In the genomic region with DNA sequence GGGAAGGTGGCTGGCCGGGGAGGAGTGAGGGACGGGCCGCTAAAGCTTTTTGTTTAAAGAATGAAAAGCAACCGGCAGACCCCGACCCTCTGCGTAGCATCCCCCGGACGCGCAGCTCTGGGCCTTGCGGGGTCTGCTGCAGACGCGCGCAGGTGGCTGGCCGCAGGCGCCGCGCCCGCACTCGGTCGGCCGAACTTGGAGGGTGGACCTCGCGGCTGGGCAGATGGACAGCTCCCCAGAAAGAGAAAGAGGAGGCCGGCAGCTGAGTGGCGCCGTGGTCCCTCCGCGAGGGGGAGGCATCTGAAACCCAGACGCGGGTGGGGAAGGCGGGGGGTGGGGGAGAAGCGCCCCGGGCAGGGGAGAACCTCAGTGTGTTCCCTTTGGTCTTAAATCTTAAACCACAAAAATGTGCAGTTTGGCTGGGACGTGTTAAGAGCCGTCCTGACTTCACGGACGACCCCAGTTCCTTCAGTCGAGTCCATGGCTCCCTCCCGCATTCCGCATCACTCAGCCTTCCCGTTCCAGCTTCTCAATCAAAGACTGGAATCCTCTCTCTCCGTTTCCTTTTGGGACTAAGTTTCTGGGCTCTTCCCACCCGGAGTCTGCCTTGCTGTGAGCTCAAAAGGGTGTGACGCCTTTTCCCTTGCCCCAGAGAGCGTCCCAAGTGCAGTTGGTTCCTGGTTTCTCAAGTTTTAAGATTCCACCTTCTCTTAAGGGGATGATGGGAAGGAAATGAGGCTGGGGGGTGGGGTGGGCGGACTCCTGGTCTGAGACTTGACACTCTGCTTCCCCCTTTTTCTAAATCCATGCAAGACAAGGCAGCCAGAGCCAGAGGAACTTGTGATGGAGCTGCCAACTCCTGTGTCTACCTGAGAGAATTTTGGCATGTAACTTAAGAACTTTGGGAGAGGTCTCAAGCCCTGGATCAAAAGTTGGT, we compare ENCODE assay signal across 8 mouse cellular contexts. TPM values are rescaled to one million over a fixed set of nuclear protein-coding genes. Genes with fewer than 3 reads are reported as not detected.
DNase-seq lines count a peak whose midpoint lies in the region; ATAC-seq and TF ChIP-seq lines count a peak whose summit lies in the region.

No protein-coding gene starts in this region.

- peak overlapping the region; percentile 58 for H3K27ac ChIP-seq in bone marrow, adult 2 months (ENCODE audit: control insufficient read depth, insufficient read depth, low read depth, low read length, poor library complexity)
- H3K27ac ChIP-seq in forebrain, embryonic 11.5 days (ENCODE audit: low read depth, low read length): peak overlapping the region; percentile 68
- no peak overlapping the region; the same call in 1 of the 2 replicates for H3K27ac ChIP-seq in heart, embryonic 16.5 days (ENCODE audit: low read length)
- peak overlapping the region; percentile 44; the same call in 1 of the 2 replicates for H3K27ac ChIP-seq in liver, postnatal 0 days (ENCODE audit: low read depth)

- peak overlapping the region; percentile 51 for H3K4me2 ChIP-seq in forebrain, embryonic 11.5 days (ENCODE audit: low read depth, low read length, severe bottlenecking)
- peak overlapping the region; percentile 99 for H3K4me2 ChIP-seq in heart, embryonic 16.5 days (ENCODE audit: low read depth, low read length)
- peak overlapping the region; percentile 91 for H3K4me2 ChIP-seq in liver, postnatal 0 days (ENCODE audit: low read depth, low read length)

- peaks cover 15% of the 10 kb centered on the region for H3K27me3 ChIP-seq in E14TG2a.4 (ENCODE audit: insufficient read depth, low read length)
- H3K27me3 ChIP-seq in forebrain, embryonic 11.5 days (ENCODE audit: control insufficient read depth, insufficient read depth, low read length): no peaks in the 10 kb centered on the region
- no peaks in the 10 kb centered on the region for H3K27me3 ChIP-seq in heart, embryonic 16.5 days (ENCODE audit: control insufficient read depth, insufficient read depth, low read length)
- H3K27me3 ChIP-seq in liver, postnatal 0 days (ENCODE audit: insufficient read depth, low read length): peaks cover 15% of the 10 kb centered on the region

- H3K4me3 ChIP-seq in E14TG2a.4 (replicated peaks; ENCODE audit: low read length): peak overlapping the region; percentile 94
- H3K4me3 ChIP-seq in bone marrow, adult 2 months (replicated peaks; ENCODE audit: control insufficient read depth, low read depth, low read length): peak overlapping the region; percentile 81
- peak overlapping the region; percentile 76 for H3K4me3 ChIP-seq in forebrain, embryonic 11.5 days (ENCODE audit: low read depth, low read length)
- H3K4me3 ChIP-seq in heart, embryonic 16.5 days (ENCODE audit: low read length): peak overlapping the region; percentile 88
- H3K4me3 ChIP-seq in liver, postnatal 0 days (ENCODE audit: low read depth, low read length): peak overlapping the region; percentile 74

- WGBS in bone marrow, adult 2 months: under 1% methylated on average over 46 of the region's 46 CpGs
- WGBS in forebrain, embryonic 11.5 days: under 1% methylated on average over 46 of the region's 46 CpGs
- WGBS in heart, embryonic 16.5 days: 1% methylated on average over 43 of the region's 46 CpGs
- 1% methylated on average over 46 of the region's 46 CpGs for WGBS in liver, postnatal 0 days (ENCODE audit: insufficient replicate concordance)

- peaks cover 29% of the 10 kb centered on the region for H3K4me1 ChIP-seq in E14TG2a.4 (replicated peaks; ENCODE audit: low read depth, low read length)
- H3K4me1 ChIP-seq in bone marrow, adult 2 months (ENCODE audit: control insufficient read depth, insufficient read depth, low read length): no peaks in the 10 kb centered on the region; the same call in 1 of the 2 replicates
- peaks cover 15% of the 10 kb centered on the region; the same call in 1 of the 2 replicates for H3K4me1 ChIP-seq in forebrain, embryonic 11.5 days (replicated peaks; ENCODE audit: control insufficient read depth, insufficient read depth, low read length)
- H3K4me1 ChIP-seq in heart, embryonic 16.5 days (ENCODE audit: control insufficient read depth, insufficient read depth, low read length): peaks cover 5% of the 10 kb centered on the region; the same call in 1 of the 2 replicates
- peaks cover 8% of the 10 kb centered on the region; the same call in 1 of the 2 replicates for H3K4me1 ChIP-seq in liver, postnatal 0 days (ENCODE audit: insufficient read depth)

- TF ChIP-seq EP300 in liver, postnatal 0 days (IDR thresholded peaks at IDR 0.05; ENCODE audit: low read depth): no peak

- no peak for TF ChIP-seq POLR2A in bone marrow, adult 2 months (IDR thresholded peaks at IDR 0.05; ENCODE audit: borderline replicate concordance, control insufficient read depth, low read depth, low read length)

- no peaks in the 10 kb centered on the region for H3K9me3 ChIP-seq in E14TG2a.4 (ENCODE audit: low read length)
- H3K9me3 ChIP-seq in forebrain, embryonic 11.5 days (ENCODE audit: control insufficient read depth, low read length): no peaks in the 10 kb centered on the region
- no peaks in the 10 kb centered on the region for H3K9me3 ChIP-seq in heart, embryonic 16.5 days (replicated peaks; ENCODE audit: control insufficient read depth, low read length)
- no peaks in the 10 kb centered on the region for H3K9me3 ChIP-seq in liver, postnatal 0 days (ENCODE audit: low read length)

- no peak; the same call in none of the 2 replicates for ATAC-seq in forebrain, embryonic 11.5 days (replicated peaks; ENCODE audit: low FRiP score)
- ATAC-seq in heart, embryonic 16.5 days (replicated peaks; ENCODE audit: extremely low read depth, insufficient read depth, low FRiP score): peak; percentile 46
- ATAC-seq in liver, postnatal 0 days: no peak

- H3K9ac ChIP-seq in forebrain, embryonic 11.5 days (ENCODE audit: low read length): peak overlapping the region; percentile 87
- peak overlapping the region; percentile 87 for H3K9ac ChIP-seq in heart, embryonic 16.5 days (ENCODE audit: low read length)
- H3K9ac ChIP-seq in liver, postnatal 0 days (replicated peaks): peak overlapping the region; percentile 64

- peak; percentile 82 for DNase-seq in forebrain, embryonic 11.5 days (ENCODE audit: low spot score)
- DNase-seq in kidney, postnatal 10 days: peak; percentile 83
- DNase-seq in liver, postnatal 0 days: peak; percentile 29
- peak; percentile 40 for DNase-seq in ovary, adult 18-20 months (ENCODE audit: low spot score)
- DNase-seq in yolk sac, embryonic 10.5 days (ENCODE audit: low spot score): peak; percentile 45

- no peak for TF ChIP-seq CTCF in E14TG2a.4 (conservative IDR thresholded peaks at IDR 0.05; ENCODE audit: low read length)
- TF ChIP-seq CTCF in bone marrow, adult 2 months (IDR thresholded peaks at IDR 0.05; ENCODE audit: control insufficient read depth, insufficient read depth, low read length): no peak
- TF ChIP-seq CTCF in liver, postnatal 0 days (IDR thresholded peaks at IDR 0.05; ENCODE audit: low read depth): 0 out of 2 replicates have a peak, but pooled peaks have one; percentile 7

- no peaks in the 10 kb centered on the region for H3K36me3 ChIP-seq in E14TG2a.4 (ENCODE audit: insufficient read depth, low read length)
- no peaks in the 10 kb centered on the region for H3K36me3 ChIP-seq in forebrain, embryonic 11.5 days (ENCODE audit: control insufficient read depth, insufficient read depth, low read length)
- H3K36me3 ChIP-seq in heart, embryonic 16.5 days (ENCODE audit: control insufficient read depth, insufficient read depth): no peaks in the 10 kb centered on the region
- H3K36me3 ChIP-seq in liver, postnatal 0 days (replicated peaks; ENCODE audit: insufficient read depth, low read length): no peaks in the 10 kb centered on the region

RNA-seq across cellular contexts. Expression of a gene that starts 1.1 kb away (rescaled TPM):
- polyA plus RNA-seq in bone marrow, adult 2 months (2011; ENCODE audit: insufficient read depth, insufficient read length, low replicate concordance, missing spikeins): 4.4 and 9.2 TPM in 2 replicates
- 10.4 and 10.6 TPM in 2 replicates for polyA plus RNA-seq in forebrain, embryonic 11.5 days (2014; fragmentation: Nextera tagmentation; extraction: Ambion mirVana)
- 1.0 TPM in 2 replicates for polyA plus RNA-seq in heart, embryonic 16.5 days (2015; fragmentation: Nextera tagmentation; extraction: Ambion mirVana)
- 0.89 and 1.0 TPM in 2 replicates for polyA plus RNA-seq in liver, postnatal 0 days (2015; fragmentation: Nextera tagmentation; extraction: Ambion mirVana)

Comparison
In these comparisons a context has a peak if more than half of its experiments do, and no peak if none do; other contexts are left out.
1. DNase-seq: peak in every context shown above with its lines; median percentile 83 in kidney, postnatal 10 days; 82 in forebrain, embryonic 11.5 days; 45 in yolk sac, embryonic 10.5 days; 40 in ovary, adult 18-20 months; 29 in liver, postnatal 0 days.